Mouse (Mus musculus) thymus, adult 2 months (tissue): ENCODE measurements around the gene 4930518I15Rik. TPM values are rescaled to one million over a fixed set of nuclear protein-coding genes. Genes with fewer than 3 reads are reported as not detected.

Source experiments
- DNase-seq: peaks from one replicate; pipeline ENCODE4 v3.0.0; 2021
- H3K27ac ChIP-seq: fragments of 200-500 bp; 2 replicates; pipeline ENCODE4 v1.5.1; 2012; ENCODE audit warnings: low read length, control low read depth; ENCODE audit not compliant: control insufficient read depth, insufficient read depth
- H3K27me3 ChIP-seq: fragments of 200-500 bp; 2 replicates; pipeline ENCODE4 v1.6.1; 2012; ENCODE audit warnings: mild to moderate bottlenecking, low read length, moderate library complexity, mixed read lengths; ENCODE audit not compliant: control insufficient read depth, insufficient read depth
- H3K36me3 ChIP-seq: fragments of 200-500 bp; 2 replicates; pipeline ENCODE4 v1.6.1; 2012; ENCODE audit warnings: mild to moderate bottlenecking, low read length, moderate library complexity; ENCODE audit not compliant: control insufficient read depth, insufficient read depth
- H3K4me1 ChIP-seq: fragments of 200-500 bp; replicated peaks from 2 replicates; pipeline ENCODE4 v1.6.1; 2012; ENCODE audit warnings: low read length; ENCODE audit not compliant: control insufficient read depth, insufficient read depth
- H3K4me3 ChIP-seq: fragments of 200-500 bp; 2 replicates; pipeline ENCODE4 v1.5.1; 2012; ENCODE audit warnings: mild to moderate bottlenecking, low read length, control low read depth, moderate library complexity; ENCODE audit not compliant: control insufficient read depth, insufficient read depth
- CTCF ChIP-seq: fragments of 200-500 bp; IDR thresholded peaks from 2 replicates; pipeline ENCODE4 v1.5.1; 2012; ENCODE audit warnings: mild to moderate bottlenecking, control low read depth, low read length, moderate library complexity, borderline replicate concordance; ENCODE audit not compliant: control insufficient read depth, poor library complexity, insufficient read depth; ENCODE audit errors: extremely low read depth
- POLR2A ChIP-seq: fragments of 200-500 bp; IDR thresholded peaks from 2 replicates; pipeline ENCODE4 v1.6.1; 2012; ENCODE audit warnings: mild to moderate bottlenecking, low read length, control low read depth, moderate library complexity; ENCODE audit not compliant: control insufficient read depth, poor library complexity, insufficient read depth; ENCODE audit errors: extremely low read depth
- WGBS: fragments of 180-500 bp; shearing (Covaris S2); methylation state at CpG from one replicate; pipeline ENCODE4 v1.1.7; 2018; 5-methylcytosine and 5-hydroxymethylcytosine counted together
- polyA plus RNA-seq: library from polyadenylated mRNA; depleted of rRNA; stranded (reverse); fragments of >200 nt; gene quantifications from 2 replicates; pipeline ENCODE4 v1.2.3, GENCODE M21; 2012

The 4930518I15Rik gene
- polyA plus RNA-seq, 1 experiment, result 2.8 TPM

DNA sequence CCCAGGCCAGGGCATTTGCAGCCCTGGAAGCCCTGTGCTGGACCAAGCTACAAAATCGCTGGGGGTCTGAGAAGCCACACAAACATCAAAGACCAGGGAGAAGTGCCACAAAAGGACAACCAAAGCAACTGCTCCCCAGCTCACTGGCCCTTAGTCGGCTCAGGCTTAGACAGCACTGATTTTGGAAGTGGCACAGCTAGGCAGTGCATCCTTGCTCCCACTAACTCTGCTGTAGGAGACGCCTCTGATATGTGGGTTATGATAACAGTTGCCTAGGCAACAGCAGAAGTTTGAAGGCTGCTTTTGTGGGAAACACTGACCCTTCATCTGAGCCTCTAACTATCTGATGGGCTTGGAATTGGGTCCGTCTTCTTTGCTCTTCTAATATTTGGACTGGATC is 41.4 kb upstream of the 4930518I15Rik start:
- TF ChIP-seq CTCF, result no peak
- no peak for TF ChIP-seq POLR2A
- Histone ChIP-seq H3K4me3 (no peak overlapping the region), H3K27ac (no peak overlapping the region), H3K27me3 (no peaks in the 10 kb centered on the region), H3K4me1 (no peaks in the 10 kb centered on the region), H3K36me3 (no peaks in the 10 kb centered on the region)
- DNase-seq, result no peak
- WGBS, result 90% methylated on average over 4 of the region's 4 CpGs

- H3K27me3 ChIP-seq, result no peaks in the 10 kb centered on the region
- no peak for DNase-seq
- TF ChIP-seq POLR2A (no peak), CTCF (no peak)
- no peaks in the 10 kb centered on the region for H3K4me1 ChIP-seq
- H3K27ac ChIP-seq, result no peak overlapping the region
- no peaks in the 10 kb centered on the region for H3K36me3 ChIP-seq
- WGBS, result 65% methylated on average over 4 of the region's 4 CpGs
- H3K4me3 ChIP-seq, result no peak overlapping the region
Observed at GRCm38 (mm10) chr2:156898374-156898773, 40.6 kb upstream of the 4930518I15Rik start.

- WGBS, result 93% methylated on average over 9 of the region's 9 CpGs
Observed at GRCm38 (mm10) chr2:156897034-156897433, 39.3 kb upstream of the 4930518I15Rik start.

DNA sequence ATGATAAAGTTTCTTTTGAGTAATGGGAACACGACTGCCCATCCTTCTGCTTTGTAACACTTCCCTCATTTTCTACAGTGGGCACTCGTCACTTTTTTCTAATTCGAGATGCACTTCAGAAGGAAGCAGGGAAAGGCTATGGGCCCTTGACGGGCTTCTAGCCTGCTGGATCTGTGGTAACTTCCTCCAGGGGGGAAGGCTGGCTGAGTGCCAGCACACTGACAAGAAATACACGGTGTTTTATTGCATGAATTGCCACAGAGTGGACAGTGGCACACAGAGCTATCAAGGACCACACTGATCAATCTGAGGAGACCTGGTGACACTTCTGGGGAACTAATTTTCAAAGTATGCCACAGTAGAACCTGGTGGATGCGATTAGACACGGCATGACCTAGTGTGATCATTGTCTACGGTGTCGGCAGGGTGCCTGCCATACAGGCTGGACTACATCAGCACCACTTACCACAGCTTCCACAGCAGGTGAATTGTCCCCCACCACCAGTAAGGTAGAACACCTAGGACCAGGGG is 38.7 kb upstream of the 4930518I15Rik start:
- no peaks in the 10 kb centered on the region for H3K27me3 ChIP-seq
- no peak for DNase-seq
- H3K4me3 ChIP-seq, result no peak overlapping the region
- TF ChIP-seq CTCF, result no peak
- no peaks in the 10 kb centered on the region for H3K4me1 ChIP-seq
- 79% methylated on average over 9 of the region's 9 CpGs for WGBS
- H3K36me3 ChIP-seq, result no peaks in the 10 kb centered on the region
- no peak overlapping the region for H3K27ac ChIP-seq

More at GRCm38 (mm10) chr2:156897034-156897433, 39.3 kb upstream of the 4930518I15Rik start:
- DNase-seq, result no peak
- no peak overlapping the region for H3K4me3 ChIP-seq
- no peaks in the 10 kb centered on the region for H3K4me1 ChIP-seq
- no peak for TF ChIP-seq CTCF
- TF ChIP-seq POLR2A, result no peak
- H3K27me3 ChIP-seq, result no peaks in the 10 kb centered on the region
- no peaks in the 10 kb centered on the region for H3K36me3 ChIP-seq
- no peak overlapping the region for H3K27ac ChIP-seq

GRCm38 (mm10) chr2:156894496-156895265 is 36.9 kb upstream of the 4930518I15Rik start:
- H3K27me3 ChIP-seq, result no peaks in the 10 kb centered on the region
- no peak for DNase-seq
- H3K4me1 ChIP-seq, result no peaks in the 10 kb centered on the region
- H3K27ac ChIP-seq, result no peak overlapping the region
- no peak for TF ChIP-seq POLR2A
- TF ChIP-seq CTCF, result no peak
- H3K4me3 ChIP-seq, result no peak overlapping the region
- WGBS, result 86% methylated on average over 15 of the region's 15 CpGs
- H3K36me3 ChIP-seq, result no peaks in the 10 kb centered on the region

GRCm38 (mm10) chr2:156892821-156893220 is 35.1 kb upstream of the 4930518I15Rik start:
- Histone ChIP-seq H3K27ac (no peak overlapping the region), H3K27me3 (no peaks in the 10 kb centered on the region), H3K4me1 (peaks cover 2% of the 10 kb centered on the region), H3K36me3 (no peaks in the 10 kb centered on the region), H3K4me3 (no peak overlapping the region)
- 91% methylated on average over 6 of the region's 6 CpGs for WGBS
- TF ChIP-seq CTCF, result no peak
- TF ChIP-seq POLR2A, result no peak
- no peak for DNase-seq

GRCm38 (mm10) chr2:156892240-156892639 is 34.5 kb upstream of the 4930518I15Rik start:
- 76% methylated on average over 3 of the region's 3 CpGs for WGBS
- H3K27ac ChIP-seq, result no peak overlapping the region
- H3K4me3 ChIP-seq, result no peak overlapping the region
- TF ChIP-seq POLR2A, result no peak
- no peak for TF ChIP-seq CTCF
- H3K27me3 ChIP-seq, result no peaks in the 10 kb centered on the region
- H3K36me3 ChIP-seq, result no peaks in the 10 kb centered on the region
- DNase-seq, result no peak
- H3K4me1 ChIP-seq, result peaks cover 7% of the 10 kb centered on the region
